Mouse (Mus musculus) MEL (cell line): Measurements from ENCODE around the gene Col12a1.

ENCODE experiments used
- CHD2 ChIP-seq: IDR thresholded peaks from 2 replicates; pipeline ENCODE4 v1.6.1; 2011; ENCODE audit warnings: low read length, improper control_type of control experiment
- CTCF ChIP-seq, 3 experiments: IDR thresholded peaks in 2 of 3; conservative IDR thresholded peaks in 1 of 3; 2 replicates each; pipeline ENCODE4 v1.5.1; 2011 to 2012; ENCODE audit warnings: low read length in 3 of 3, low read depth in 2 of 3, mild to moderate bottlenecking in 2 of 3, improper control_type of control experiment in 1 of 3, inconsistent platforms in 1 of 3, mixed read lengths in 1 of 3, moderate library complexity in 1 of 3; ENCODE audit not compliant: control insufficient read depth in 1 of 3, insufficient read depth in 1 of 3, poor library complexity in 1 of 3, severe bottlenecking in 1 of 3
- JUND ChIP-seq: IDR thresholded peaks from 2 replicates; pipeline ENCODE4 v1.6.1; 2011; ENCODE audit warnings: low read depth, mild to moderate bottlenecking, improper control_type of control experiment, low read length
- MAZ ChIP-seq: IDR thresholded peaks from 2 replicates; pipeline ENCODE4 v1.6.1; 2012; ENCODE audit warnings: low read depth, mild to moderate bottlenecking, inconsistent platforms, low read length, improper control_type of control experiment
- POLR2A ChIP-seq, 2 experiments: IDR thresholded peaks; 2 replicates each; pipeline ENCODE4 v1.6.1; 2011 to 2012; ENCODE audit warnings: low read length in 2 of 2, mild to moderate bottlenecking in 2 of 2, control low read depth in 1 of 2, improper control_type of control experiment in 1 of 2, low read depth in 1 of 2, moderate library complexity in 1 of 2; ENCODE audit not compliant: control insufficient read depth in 1 of 2, insufficient read depth in 1 of 2, poor library complexity in 1 of 2
- SIN3A ChIP-seq: IDR thresholded peaks from 2 replicates; pipeline ENCODE4 v1.6.1; 2012; ENCODE audit warnings: low read length, improper control_type of control experiment, inconsistent platforms
- SMC3 ChIP-seq: IDR thresholded peaks from 2 replicates; pipeline ENCODE4 v1.6.1; 2011; ENCODE audit warnings: low read depth, low read length, improper control_type of control experiment
- TBP ChIP-seq: IDR thresholded peaks from 2 replicates; pipeline ENCODE4 v1.8.0; 2011; ENCODE audit warnings: low read depth, low read length, improper control_type of control experiment
- UBTF ChIP-seq: IDR thresholded peaks from 2 replicates; pipeline ENCODE4 v1.6.1; 2012; ENCODE audit warnings: low read depth, mild to moderate bottlenecking, inconsistent platforms, low read length, improper control_type of control experiment, moderate library complexity, borderline replicate concordance; ENCODE audit not compliant: insufficient read depth
- ZC3H11A ChIP-seq: IDR thresholded peaks from 2 replicates; pipeline ENCODE4 v1.6.1; 2012; ENCODE audit warnings: low read depth, mild to moderate bottlenecking, inconsistent platforms, low read length, improper control_type of control experiment

DNA sequence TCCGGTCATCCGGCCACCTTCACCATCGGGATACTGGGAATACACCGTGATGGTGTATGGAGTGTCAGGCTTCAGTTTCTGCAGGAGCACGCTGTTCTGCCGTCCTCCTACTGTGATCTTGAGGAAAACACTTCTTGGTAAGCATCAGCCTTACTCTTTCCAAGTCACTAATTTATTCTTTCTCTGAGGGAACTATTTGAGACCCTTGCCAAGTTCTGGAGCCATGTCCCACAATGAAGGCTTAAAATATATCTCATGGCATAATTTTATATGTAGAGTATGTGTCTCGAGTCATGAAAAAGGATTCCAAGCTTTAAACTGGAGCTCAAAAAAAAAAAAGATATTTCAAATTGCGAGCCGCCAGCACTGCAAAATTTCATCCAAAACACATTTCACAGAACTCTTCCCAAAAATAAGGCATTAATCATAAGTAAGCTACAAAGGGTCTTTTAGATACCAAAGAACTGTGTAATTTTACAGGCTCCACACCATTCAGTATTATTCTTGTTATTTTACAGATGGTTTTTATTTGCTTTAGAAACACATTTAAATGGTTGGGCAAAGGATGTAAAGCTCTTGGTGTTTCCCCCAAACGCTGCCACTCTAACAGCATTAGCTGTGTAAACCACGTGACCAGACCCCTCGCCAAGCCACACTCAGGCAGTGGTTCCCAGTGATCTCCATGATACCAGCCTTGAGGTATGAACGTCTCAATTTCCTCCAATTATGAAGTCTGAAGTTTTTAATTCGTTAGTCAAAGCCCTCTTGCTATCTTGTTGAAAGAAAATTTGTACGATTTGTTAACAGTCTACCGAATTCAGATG, 65.1 kb downstream of the Col12a1 start:
- TF ChIP-seq ZC3H11A (no peak), POLR2A (IDR thresholded peaks at IDR 0.05; ENCODE audit: control insufficient read depth in 1 of 2, insufficient read depth in 1 of 2, low read depth in 1 of 2, low read length in 2 of 2, poor library complexity in 1 of 2) (no peak), CTCF (IDR thresholded peaks at IDR 0.05 in 2 of 3, conservative IDR thresholded peaks at IDR 0.05 in 1 of 3; ENCODE audit: control insufficient read depth in 1 of 3, insufficient read depth in 1 of 3, low read depth in 2 of 3, low read length in 3 of 3, poor library complexity in 1 of 3, severe bottlenecking in 1 of 3) (no peak), SMC3 (no peak), SIN3A (no peak), MAZ (no peak), UBTF (no peak), TBP (no peak), CHD2 (no peak), JUND (no peak)
